Mouse (Mus musculus) heart, adult 2 months (tissue): ENCODE measurements at regions not wholly inside any gene's neighbourhood (a gene's known extent, or its start where the extent isn't known, plus 50 kb on each side); places are given as distances from the start of the nearest gene placed in this dataset.

Experiments used
- CTCF ChIP-seq: fragments of 200-600 bp; IDR thresholded peaks from 2 replicates; pipeline ENCODE4 v1.8.1; 2022; ENCODE audit warnings: antibody characterized with exemption, mild to moderate bottlenecking, moderate library complexity
- EP300 ChIP-seq: fragments of 200-500 bp; IDR thresholded peaks from 2 replicates; pipeline ENCODE4 v1.6.1; 2011; ENCODE audit warnings: low read depth, low read length, control low read depth; ENCODE audit not compliant: insufficient read depth
- POLR2A ChIP-seq: fragments of 200-500 bp; IDR thresholded peaks from 2 replicates; pipeline ENCODE4 v1.6.1; 2011; ENCODE audit warnings: mild to moderate bottlenecking, low read depth, low read length, control low read depth; ENCODE audit not compliant: insufficient read depth

GRCm38 (mm10) chr3:56362543-56362942 is 179.0 kb upstream of the Nbea start:
- TF ChIP-seq POLR2A (no peak), EP300 (no peak), CTCF (no peak)
